In genomic region chr17:83972470-83972869, GRCm38 (mm10) we compare ENCODE assay signal across 12 mouse cellular contexts.
A peak's percentile ranks its signal among the peaks of the same experiment; 100 is the strongest.
DNase-seq lines count a peak whose midpoint lies in the region; ATAC-seq and TF ChIP-seq lines count a peak whose summit lies in the region.
"Had no signal": no experiment of that assay in that cellular context is flagged by ENCODE, and none has a peak within 500 bp of the region (broad histone marks: within the 10 kb centered on the region; RNA-seq: fewer than 3 reads in every experiment).

No protein-coding gene starts in this region.

- no peaks in the 10 kb centered on the region; the same call in 1 of the 2 replicates for H3K9me3 ChIP-seq in forebrain, embryonic 10.5 days
- H3K9me3 ChIP-seq in forebrain, embryonic 16.5 days (ENCODE audit: control insufficient read depth, low read length): no peaks in the 10 kb centered on the region
- H3K9me3 ChIP-seq in intestine, embryonic 14.5 days (ENCODE audit: control insufficient read depth, low read length): no peaks in the 10 kb centered on the region
- no peaks in the 10 kb centered on the region for H3K9me3 ChIP-seq in intestine, embryonic 16.5 days (ENCODE audit: control insufficient read depth, low read length)
- H3K9me3 ChIP-seq in kidney, postnatal 0 days (replicated peaks; ENCODE audit: low read length): no peaks in the 10 kb centered on the region
- no peaks in the 10 kb centered on the region for H3K9me3 ChIP-seq in intestine, embryonic 15.5 days
- H3K9me3 ChIP-seq: neural tube, embryonic 13.5 days had no signal

- H3K36me3 ChIP-seq in forebrain, embryonic 10.5 days (replicated peaks): no peaks in the 10 kb centered on the region
- no peaks in the 10 kb centered on the region for H3K36me3 ChIP-seq in forebrain, embryonic 16.5 days (ENCODE audit: control insufficient read depth, insufficient read depth)
- H3K36me3 ChIP-seq in intestine, embryonic 14.5 days (ENCODE audit: control insufficient read depth, insufficient read depth, low read length): no peaks in the 10 kb centered on the region
- no peaks in the 10 kb centered on the region; the same call in 1 of the 2 replicates for H3K36me3 ChIP-seq in intestine, embryonic 16.5 days (ENCODE audit: control insufficient read depth, insufficient read depth, low read length)
- no peaks in the 10 kb centered on the region for H3K36me3 ChIP-seq in kidney, postnatal 0 days (ENCODE audit: insufficient read depth, low read length)
- H3K36me3 ChIP-seq in intestine, embryonic 15.5 days: no peaks in the 10 kb centered on the region
- H3K36me3 ChIP-seq: neural tube, embryonic 13.5 days had no signal

- ATAC-seq in forebrain, embryonic 16.5 days: no peak
- ATAC-seq in intestine, embryonic 14.5 days (replicated peaks; ENCODE audit: low FRiP score, low TSS enrichment, low read depth): peak; percentile 22; the same call in 1 of the 2 replicates
- ATAC-seq in intestine, embryonic 16.5 days: no peak
- ATAC-seq in kidney, postnatal 0 days (replicated peaks; ENCODE audit: low FRiP score, low read depth): peak; percentile 63
- ATAC-seq in intestine, embryonic 15.5 days: no peak

- no peak for DNase-seq in forebrain, embryonic 10.5 days (ENCODE audit: extremely low spot score, low spot score)
- no peak for DNase-seq in intestine, embryonic 14.5 days (ENCODE audit: low spot score)
- DNase-seq in kidney, postnatal 0 days (ENCODE audit: low spot score): no peak
- DNase-seq in ovary, postnatal 14 days (ENCODE audit: low spot score): no peak
- DNase-seq: cerebellum, adult 2 months had no signal

- 86% methylated on average over 4 of the region's 4 CpGs for WGBS in forebrain, embryonic 10.5 days
- WGBS in forebrain, embryonic 16.5 days: 91% methylated on average over 4 of the region's 4 CpGs
- 70% methylated on average over 4 of the region's 4 CpGs for WGBS in intestine, embryonic 14.5 days
- 76% methylated on average over 4 of the region's 4 CpGs for WGBS in intestine, embryonic 16.5 days
- 56% methylated on average over 4 of the region's 4 CpGs for WGBS in kidney, postnatal 0 days
- WGBS in intestine, embryonic 15.5 days: 79% methylated on average over 4 of the region's 4 CpGs

- TF ChIP-seq CTCF in kidney, postnatal 0 days (IDR thresholded peaks at IDR 0.05; ENCODE audit: low read depth): no peak

- no peak overlapping the region for H3K4me2 ChIP-seq in forebrain, embryonic 16.5 days (ENCODE audit: low read length)
- no peak overlapping the region for H3K4me2 ChIP-seq in intestine, embryonic 14.5 days (ENCODE audit: low read length)
- no peak overlapping the region for H3K4me2 ChIP-seq in intestine, embryonic 16.5 days (ENCODE audit: low read depth, low read length)
- H3K4me2 ChIP-seq in kidney, postnatal 0 days (ENCODE audit: low read length): no peak overlapping the region
- no peak overlapping the region for H3K4me2 ChIP-seq in intestine, embryonic 15.5 days (replicated peaks)
- H3K4me2 ChIP-seq: liver, embryonic 11.5 days; neural tube, embryonic 13.5 days had no signal

- H3K4me1 ChIP-seq in forebrain, embryonic 10.5 days: peaks cover 29% of the 10 kb centered on the region
- peaks cover 3% of the 10 kb centered on the region; the same call in 1 of the 2 replicates for H3K4me1 ChIP-seq in forebrain, embryonic 16.5 days (replicated peaks; ENCODE audit: control insufficient read depth, insufficient read depth, low read length)
- H3K4me1 ChIP-seq in intestine, embryonic 14.5 days (replicated peaks; ENCODE audit: control insufficient read depth, insufficient read depth, low read length): peaks cover 12% of the 10 kb centered on the region; the same call in 1 of the 2 replicates
- H3K4me1 ChIP-seq in intestine, embryonic 16.5 days (ENCODE audit: control insufficient read depth, insufficient read depth, low read length): peaks cover 18% of the 10 kb centered on the region
- peaks cover 40% of the 10 kb centered on the region for H3K4me1 ChIP-seq in brown adipose tissue, adult 24 weeks (ENCODE audit: control insufficient read depth, insufficient read depth, insufficient read length, low read length)
- no peaks in the 10 kb centered on the region; the same call in 1 of the 2 replicates for H3K4me1 ChIP-seq in kidney, postnatal 0 days (replicated peaks; ENCODE audit: insufficient read depth, low read length)
- H3K4me1 ChIP-seq in intestine, embryonic 15.5 days (replicated peaks): peaks cover 14% of the 10 kb centered on the region

- no peak overlapping the region for H3K9ac ChIP-seq in forebrain, embryonic 16.5 days (replicated peaks; ENCODE audit: low read depth, low read length)
- H3K9ac ChIP-seq in intestine, embryonic 14.5 days (ENCODE audit: low read length): no peak overlapping the region
- H3K9ac ChIP-seq in intestine, embryonic 16.5 days (ENCODE audit: low read depth, low read length): no peak overlapping the region
- H3K9ac ChIP-seq in kidney, postnatal 0 days (ENCODE audit: low read depth, low read length): no peak overlapping the region
- no peak overlapping the region for H3K9ac ChIP-seq in intestine, embryonic 15.5 days
- H3K9ac ChIP-seq: neural tube, embryonic 13.5 days had no signal

- H3K4me3 ChIP-seq in forebrain, embryonic 10.5 days: no peak overlapping the region
- no peak overlapping the region for H3K4me3 ChIP-seq in forebrain, embryonic 16.5 days (replicated peaks; ENCODE audit: low read length)
- H3K4me3 ChIP-seq in intestine, embryonic 14.5 days (ENCODE audit: low read depth, low read length): no peak overlapping the region
- H3K4me3 ChIP-seq in intestine, embryonic 16.5 days (ENCODE audit: low read length): no peak overlapping the region
- H3K4me3 ChIP-seq in brown adipose tissue, adult 24 weeks (ENCODE audit: insufficient read depth, low read depth, low read length): no peak overlapping the region
- H3K4me3 ChIP-seq in kidney, postnatal 0 days (replicated peaks; ENCODE audit: low read depth, low read length): no peak overlapping the region
- no peak overlapping the region for H3K4me3 ChIP-seq in intestine, embryonic 15.5 days (replicated peaks)
- H3K4me3 ChIP-seq: neural tube, embryonic 13.5 days had no signal

- peak overlapping the region; percentile 80 for H3K27ac ChIP-seq in forebrain, embryonic 10.5 days
- H3K27ac ChIP-seq in forebrain, embryonic 16.5 days (ENCODE audit: low read length): no peak overlapping the region
- no peak overlapping the region for H3K27ac ChIP-seq in intestine, embryonic 14.5 days (ENCODE audit: low read depth)
- H3K27ac ChIP-seq in intestine, embryonic 16.5 days (ENCODE audit: low read length): no peak overlapping the region
- peak overlapping the region; percentile 35 for H3K27ac ChIP-seq in brown adipose tissue, adult 24 weeks (replicated peaks; ENCODE audit: low read depth, low read length)
- no peak overlapping the region for H3K27ac ChIP-seq in kidney, postnatal 0 days
- no peak overlapping the region for H3K27ac ChIP-seq in intestine, embryonic 15.5 days
- H3K27ac ChIP-seq: macrophage; neural tube, embryonic 13.5 days had no signal

- no peaks in the 10 kb centered on the region for H3K27me3 ChIP-seq in forebrain, embryonic 10.5 days (ENCODE audit: poor library complexity, severe bottlenecking)
- no peaks in the 10 kb centered on the region; the same call in 1 of the 2 replicates for H3K27me3 ChIP-seq in forebrain, embryonic 16.5 days (replicated peaks; ENCODE audit: control insufficient read depth, insufficient read depth, low read length)
- no peaks in the 10 kb centered on the region for H3K27me3 ChIP-seq in intestine, embryonic 14.5 days (replicated peaks; ENCODE audit: control insufficient read depth, insufficient read depth, low read length)
- no peaks in the 10 kb centered on the region for H3K27me3 ChIP-seq in intestine, embryonic 16.5 days (replicated peaks; ENCODE audit: control insufficient read depth, insufficient read depth, low read length)
- H3K27me3 ChIP-seq in kidney, postnatal 0 days (ENCODE audit: insufficient read depth, low read length): no peaks in the 10 kb centered on the region
- H3K27me3 ChIP-seq in intestine, embryonic 15.5 days (replicated peaks): no peaks in the 10 kb centered on the region
- H3K27me3 ChIP-seq: neural tube, embryonic 13.5 days had no signal

Comparison
In these comparisons a context has a peak if more than half of its experiments do, and no peak if none do; other contexts are left out.
1. H3K27ac ChIP-seq: peak in forebrain, embryonic 10.5 days (single experiment) and brown adipose tissue, adult 24 weeks (single experiment); none in forebrain, embryonic 16.5 days (single experiment), intestine, embryonic 14.5 days (single experiment), intestine, embryonic 16.5 days (single experiment), kidney, postnatal 0 days (single experiment) and intestine, embryonic 15.5 days (single experiment).
2. ATAC-seq: peak in intestine, embryonic 14.5 days (single experiment) and kidney, postnatal 0 days (single experiment); none in forebrain, embryonic 16.5 days (single experiment), intestine, embryonic 16.5 days (single experiment) and intestine, embryonic 15.5 days (single experiment).